Mouse (Mus musculus): ENCODE measurements around the gene Olfr765. TPM values are rescaled to one million over a fixed set of nuclear protein-coding genes. Genes with fewer than 3 reads are reported as not detected.

Gene Olfr765
- total RNA-seq (2023; ENCODE audit: inconsistent age), result not detected in 4 replicates

GRCm38 (mm10) chr10:129049898-129050297 is at the start of gene Olfr765:
Gene Olfr765 (minus strand): TSS chr10:129049998.

DNA sequence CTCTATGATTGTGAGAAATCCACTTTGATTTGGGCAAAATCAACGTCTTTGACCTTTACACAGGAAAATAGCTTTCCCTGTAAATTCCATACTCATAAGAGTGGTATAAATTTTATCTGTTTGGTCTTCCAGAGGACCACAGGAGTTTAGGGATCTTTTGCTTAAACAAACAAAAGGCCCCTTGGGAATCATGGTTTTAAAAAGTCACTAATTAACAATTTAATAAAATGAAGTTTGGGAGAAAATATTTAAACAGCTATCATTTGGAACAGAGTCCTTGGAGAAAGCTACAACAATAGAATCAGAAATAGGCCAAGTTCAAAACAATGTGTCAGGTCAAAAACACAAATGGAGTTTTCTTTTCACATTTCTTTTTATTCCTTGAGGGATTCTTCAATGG is 49.5 kb upstream of the Olfr765 start, which contains the start of gene Olfr768:
Olfr768 (minus strand) TSS at position 101 of the 400 bp plus-strand sequence.

DNA sequence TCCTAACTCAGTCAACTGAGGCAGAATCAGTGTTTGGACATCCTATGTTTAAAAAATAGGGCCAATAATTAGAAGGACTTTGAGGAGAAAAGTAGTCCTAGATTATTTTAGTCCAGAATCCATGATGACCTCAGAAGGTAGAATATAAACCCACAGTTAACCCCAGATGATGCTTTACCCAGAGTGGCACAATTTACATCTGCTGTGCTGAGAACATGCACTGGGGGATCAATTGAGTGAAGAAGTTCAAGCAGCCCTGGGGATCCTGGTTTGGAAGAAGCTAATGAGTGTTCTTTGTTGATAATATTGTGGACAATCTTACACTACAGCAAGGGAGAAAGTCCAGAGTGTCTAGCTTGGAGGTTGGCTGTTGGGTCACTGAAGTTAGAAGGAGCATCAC is 33.0 kb upstream of the Olfr765 start, which contains the start of gene Olfr767:
Olfr767 (minus strand) TSS at position 101 of the 400 bp plus-strand sequence.

GRCm38 (mm10) chr10:129068877-129069276 is 19.1 kb upstream of the Olfr765 start, which contains the start of gene Olfr766-ps1:
Gene Olfr766-ps1 (minus strand): TSS chr10:129068977.

GRCm38 (mm10) chr10:129039796-129040195 is 10.0 kb downstream of the Olfr765 start, which contains the start of gene Olfr764-ps1:
Gene Olfr764-ps1 (minus strand): TSS chr10:129039896.

DNA sequence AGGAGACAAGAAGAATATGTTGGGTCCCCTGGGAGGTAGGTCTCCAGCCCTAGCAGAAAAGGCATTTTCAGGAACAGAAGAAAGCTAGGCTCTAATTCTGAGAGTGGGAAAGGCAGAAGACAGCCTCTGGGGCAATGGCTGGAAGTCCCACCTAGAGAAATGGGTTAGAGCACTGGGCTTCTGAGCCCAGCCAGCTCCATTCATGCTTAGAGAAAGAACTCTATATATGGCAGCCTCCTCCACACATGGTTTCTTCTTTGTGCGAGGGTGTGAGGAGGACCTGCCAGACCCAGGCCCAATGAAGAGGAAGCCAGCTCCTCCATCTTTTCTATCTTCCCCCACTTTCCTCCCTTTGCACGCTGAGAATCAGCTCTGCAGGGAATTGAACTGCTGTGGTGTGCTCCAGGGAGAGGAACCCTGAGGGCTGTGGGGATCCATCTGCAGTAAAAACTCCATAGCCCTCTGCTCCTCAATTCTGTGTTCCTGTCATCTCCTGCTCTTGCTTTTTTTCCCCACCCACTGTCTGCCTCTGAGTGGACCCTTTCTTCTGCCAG is 39.4 kb downstream of the Olfr765 start, which contains the start of gene Olfr763:
Olfr763 (plus strand) TSS at position 504 of the 554 bp plus-strand sequence.

Other genes with a start within 250 kb of the Olfr765 start
- gene Dnajc14, start 245.9 kb downstream of the Olfr765 start, total RNA-seq (2023; ENCODE audit: inconsistent age), result 65.7 to 75.8 TPM (median 70.4 TPM) in 4 replicates
- gene Tmem198b, start 245.6 kb downstream of the Olfr765 start, total RNA-seq (2023; ENCODE audit: inconsistent age), result 12.1 to 19.1 TPM (median 15.0 TPM) in 4 replicates
- gene Sarnp, start 232.7 kb downstream of the Olfr765 start, total RNA-seq (2023; ENCODE audit: inconsistent age), result 52.3 to 61.0 TPM (median 54.7 TPM) in 4 replicates
- 22.4 to 30.5 TPM (median 24.3 TPM) in 4 replicates for gene Ormdl2, start 228.4 kb downstream of the Olfr765 start, total RNA-seq (2023; ENCODE audit: inconsistent age)
- 44.2 to 51.2 TPM (median 46.3 TPM) in 4 replicates for gene Gdf11, start 158.3 kb downstream of the Olfr765 start, total RNA-seq (2023; ENCODE audit: inconsistent age)
- 0.69 to 1.4 TPM (median 0.78 TPM) in 4 replicates for gene Cd63, start 149.0 kb downstream of the Olfr765 start, total RNA-seq (2023; ENCODE audit: inconsistent age)
- 3.0 to 10.6 TPM (median 5.9 TPM) in 4 replicates for gene Rdh5, start 127.1 kb downstream of the Olfr765 start, total RNA-seq (2023; ENCODE audit: inconsistent age)
- 63.6 to 81.0 TPM (median 80.3 TPM) in 4 replicates for gene Bloc1s1, start 126.0 kb downstream of the Olfr765 start, total RNA-seq (2023; ENCODE audit: inconsistent age)
- not detected in 4 replicates for gene Itga7, start 116.2 kb downstream of the Olfr765 start, total RNA-seq (2023; ENCODE audit: inconsistent age)
- not detected in 4 replicates for gene Mettl7b, start 89.0 kb downstream of the Olfr765 start, total RNA-seq (2023; ENCODE audit: inconsistent age)
- not detected in 4 replicates for gene Olfr9, start 60.6 kb downstream of the Olfr765 start, total RNA-seq (2023; ENCODE audit: inconsistent age)
- gene Olfr763, start 39.2 kb downstream of the Olfr765 start, total RNA-seq (2023; ENCODE audit: inconsistent age), result not detected in 4 replicates
- gene Olfr764-ps1, start 10.1 kb downstream of the Olfr765 start, total RNA-seq (2023; ENCODE audit: inconsistent age), result not detected in 4 replicates
- not detected in 4 replicates for gene Olfr766-ps1, start 19.0 kb upstream of the Olfr765 start, total RNA-seq (2023; ENCODE audit: inconsistent age)
- not detected in 4 replicates for gene Olfr767, start 32.9 kb upstream of the Olfr765 start, total RNA-seq (2023; ENCODE audit: inconsistent age)
- not detected in 4 replicates for gene Olfr768, start 49.4 kb upstream of the Olfr765 start, total RNA-seq (2023; ENCODE audit: inconsistent age)
- gene Olfr769, start 67.9 kb upstream of the Olfr765 start, total RNA-seq (2023; ENCODE audit: inconsistent age), result not detected in 4 replicates
- gene Olfr770, start 89.0 kb upstream of the Olfr765 start, total RNA-seq (2023; ENCODE audit: inconsistent age), result not detected in 4 replicates
- gene Olfr771, start 114.8 kb upstream of the Olfr765 start, total RNA-seq (2023; ENCODE audit: inconsistent age), result not detected in 4 replicates
- not detected in 4 replicates for gene Olfr772, start 127.9 kb upstream of the Olfr765 start, total RNA-seq (2023; ENCODE audit: inconsistent age)
- not detected in 4 replicates for gene Olfr773, start 137.4 kb upstream of the Olfr765 start, total RNA-seq (2023; ENCODE audit: inconsistent age)
- not detected in 4 replicates for gene Olfr774, start 186.2 kb upstream of the Olfr765 start, total RNA-seq (2023; ENCODE audit: inconsistent age)
- 0.24 TPM in 1 of 4 replicates, not detected in the others for gene Olfr775, start 198.4 kb upstream of the Olfr765 start, total RNA-seq (2023; ENCODE audit: inconsistent age)
- gene Olfr776, start 209.1 kb upstream of the Olfr765 start, total RNA-seq (2023; ENCODE audit: inconsistent age), result not detected in 4 replicates
- gene Olfr777, start 221.5 kb upstream of the Olfr765 start, total RNA-seq (2023; ENCODE audit: inconsistent age), result not detected in 4 replicates

Data from B cell, adult (primary cell).